Mouse (Mus musculus) NIH3T3 (cell line): ENCODE measurements around the gene Gdpgp1.

ENCODE experiments used
- DNase-seq: peaks from one replicate; pipeline ENCODE4 v3.0.0-alpha.2; 2012; ENCODE audit warnings: low read depth

The Gdpgp1 gene

GRCm38 (mm10) chr7:80280032-80280431 lies 47.4 kb downstream of the Gdpgp1 start:
- DNase-seq = no peak

GRCm38 (mm10) chr7:80280998-80281397 lies 48.3 kb downstream of the Gdpgp1 start:
- DNase-seq = no peak

- DNase-seq = no peak
Measured at GRCm38 (mm10) chr7:80281646-80282045, 49.0 kb downstream of the Gdpgp1 start.

- no peak for DNase-seq
Measured at GRCm38 (mm10) chr7:80283226-80283918, 50.7 kb downstream of the Gdpgp1 start.

GRCm38 (mm10) chr7:80284391-80284790 lies 51.7 kb downstream of the Gdpgp1 start:
- DNase-seq = no peak

- DNase-seq = no peak
Measured at GRCm38 (mm10) chr7:80285725-80286124, 53.1 kb downstream of the Gdpgp1 start.

- no peak for DNase-seq
Measured at GRCm38 (mm10) chr7:80287736-80288135, 55.1 kb downstream of the Gdpgp1 start.
